Mouse (Mus musculus): ENCODE data around the gene Gm20683. TPM values are rescaled to one million over a fixed set of nuclear protein-coding genes. Genes with fewer than 3 reads are reported as not detected.

Gm20683 gene
- polyA plus RNA-seq, 1 experiment from 2014 or later = 0.95 TPM

- 92% methylated on average over 6 of the region's 6 CpGs for WGBS
- Histone ChIP-seq H3K9me3 (ENCODE audit: control insufficient read depth, low read length) (no peaks in the 10 kb centered on the region), H3K4me3 (ENCODE audit: low read depth, low read length) (no peak overlapping the region), H3K4me2 (ENCODE audit: low read depth, severe bottlenecking) (no peak overlapping the region), H3K36me3 (ENCODE audit: control insufficient read depth, insufficient read depth, low read length) (no peaks in the 10 kb centered on the region; the same call in 1 of the 2 replicates), H3K4me1 (ENCODE audit: control insufficient read depth, insufficient read depth, low read length) (peaks cover 16% of the 10 kb centered on the region), H3K27ac (replicated peaks; ENCODE audit: low read depth, low read length) (no peak overlapping the region), H3K9ac (ENCODE audit: low read length) (no peak overlapping the region), H3K27me3 (ENCODE audit: control insufficient read depth, insufficient read depth, low read length) (no peaks in the 10 kb centered on the region)
- ATAC-seq (ENCODE audit: insufficient number of reproducible peaks, low FRiP score, low TSS enrichment, low read depth) (no peak), DNase-seq (ENCODE audit: low spot score) (no peak)
These were observed 22.1 kb upstream of the Gm20683 start for GRCm38 (mm10) chr17:25863681-25864080.

- DNase-seq (ENCODE audit: low spot score) = no peak
- 18% methylated on average over 6 of the region's 6 CpGs for WGBS
These were observed 20.4 kb upstream of the Gm20683 start for GRCm38 (mm10) chr17:25861704-25862612.

GRCm38 (mm10) chr17:25860832-25861703 is 19.5 kb upstream of the Gm20683 start, which contains the start of gene Wdr90:
Gene Wdr90 (minus strand): TSS chr17:25861501.
- Histone ChIP-seq H3K9me3 (ENCODE audit: control insufficient read depth, low read length) (no peaks in the 10 kb centered on the region), H3K27ac (replicated peaks; ENCODE audit: low read depth, low read length) (peak within 1 kb of the TSS; percentile 75), H3K4me3 (ENCODE audit: low read depth, low read length) (peak within 1 kb of the TSS; percentile 64), H3K9ac (ENCODE audit: low read length) (peak within 1 kb of the TSS; percentile 85), H3K4me2 (ENCODE audit: low read depth, severe bottlenecking) (peak within 1 kb of the TSS; percentile 92), H3K4me1 (ENCODE audit: control insufficient read depth, insufficient read depth, low read length) (peaks cover 10% of the 10 kb centered on the region), H3K27me3 (ENCODE audit: control insufficient read depth, insufficient read depth, low read length) (no peaks in the 10 kb centered on the region), H3K36me3 (ENCODE audit: control insufficient read depth, insufficient read depth, low read length) (no peaks in the 10 kb centered on the region; the same call in 1 of the 2 replicates)
- DNase-seq (ENCODE audit: low spot score) (peak; percentile 90), ATAC-seq (ENCODE audit: insufficient number of reproducible peaks, low FRiP score, low TSS enrichment, low read depth) (peak; percentile 90)
- 4% methylated on average over 61 of the region's 65 CpGs for WGBS

More at GRCm38 (mm10) chr17:25861704-25862612, 20.4 kb upstream of the Gm20683 start:
- Histone ChIP-seq H3K9ac (ENCODE audit: low read length) (peak overlapping the region; percentile 85), H3K27ac (replicated peaks; ENCODE audit: low read depth, low read length) (peak overlapping the region; percentile 75; the same call in 1 of the 2 replicates), H3K4me1 (ENCODE audit: control insufficient read depth, insufficient read depth, low read length) (peaks cover 10% of the 10 kb centered on the region), H3K36me3 (ENCODE audit: control insufficient read depth, insufficient read depth, low read length) (no peaks in the 10 kb centered on the region; the same call in 1 of the 2 replicates), H3K9me3 (ENCODE audit: control insufficient read depth, low read length) (no peaks in the 10 kb centered on the region), H3K27me3 (ENCODE audit: control insufficient read depth, insufficient read depth, low read length) (no peaks in the 10 kb centered on the region), H3K4me3 (ENCODE audit: low read depth, low read length) (peak overlapping the region; percentile 64), H3K4me2 (ENCODE audit: low read depth, severe bottlenecking) (peak overlapping the region; percentile 92)
- ATAC-seq (ENCODE audit: insufficient number of reproducible peaks, low FRiP score, low TSS enrichment, low read depth) = no peak

GRCm38 (mm10) chr17:25860229-25860628 is 18.7 kb upstream of the Gm20683 start:
- no peaks in the 10 kb centered on the region for H3K27me3 ChIP-seq (ENCODE audit: control insufficient read depth, insufficient read depth, low read length)
- peaks cover 2% of the 10 kb centered on the region for H3K36me3 ChIP-seq (ENCODE audit: control insufficient read depth, insufficient read depth, low read length)
- H3K4me1 ChIP-seq (ENCODE audit: control insufficient read depth, insufficient read depth, low read length) = peaks cover 10% of the 10 kb centered on the region
- H3K27ac ChIP-seq (replicated peaks; ENCODE audit: low read depth, low read length) = no peak overlapping the region
- H3K9ac ChIP-seq (ENCODE audit: low read length) = peak overlapping the region; percentile 85
- peak overlapping the region; percentile 92 for H3K4me2 ChIP-seq (ENCODE audit: low read depth, severe bottlenecking)
- H3K4me3 ChIP-seq (ENCODE audit: low read depth, low read length) = 0 out of 2 replicates have a peak overlapping the region, but pooled peaks have one; percentile 64
- no peaks in the 10 kb centered on the region for H3K9me3 ChIP-seq (ENCODE audit: control insufficient read depth, low read length)
- no peak for ATAC-seq (ENCODE audit: insufficient number of reproducible peaks, low FRiP score, low TSS enrichment, low read depth)
- WGBS = 95% methylated on average over 6 of the region's 6 CpGs
- no peak for DNase-seq (ENCODE audit: low spot score)

- Histone ChIP-seq H3K36me3 (ENCODE audit: control insufficient read depth, insufficient read depth, low read length) (peaks cover 21% of the 10 kb centered on the region), H3K4me1 (ENCODE audit: control insufficient read depth, insufficient read depth, low read length) (peaks cover 8% of the 10 kb centered on the region), H3K9ac (ENCODE audit: low read length) (peak within 1 kb of the TSS; percentile 80), H3K4me2 (ENCODE audit: low read depth, severe bottlenecking) (peak within 1 kb of the TSS; percentile 74), H3K4me3 (ENCODE audit: low read depth, low read length) (peak within 1 kb of the TSS; percentile 87), H3K9me3 (ENCODE audit: control insufficient read depth, low read length) (no peaks in the 10 kb centered on the region), H3K27ac (replicated peaks; ENCODE audit: low read depth, low read length) (no peak within 1 kb of the TSS), H3K27me3 (ENCODE audit: control insufficient read depth, insufficient read depth, low read length) (no peaks in the 10 kb centered on the region)
- ATAC-seq (ENCODE audit: insufficient number of reproducible peaks, low FRiP score, low TSS enrichment, low read depth) = peak; percentile 87
- under 1% methylated on average over 18 of the region's 21 CpGs for whole genome bisulfite sequencing
- peak; percentile 97 for DNase-seq (ENCODE audit: low spot score)
These were observed 2.9 kb upstream of the Gm20683 start, which contains the start of gene Rhot2 for GRCm38 (mm10) chr17:25844396-25844901. Gene Rhot2 (minus strand): TSS chr17:25844851.

GRCm38 (mm10) chr17:25843636-25844395 is 2.3 kb upstream of the Gm20683 start:
- Histone ChIP-seq H3K27ac (replicated peaks; ENCODE audit: low read depth, low read length) (no peak overlapping the region), H3K9me3 (ENCODE audit: control insufficient read depth, low read length) (no peaks in the 10 kb centered on the region), H3K4me2 (ENCODE audit: low read depth, severe bottlenecking) (peak overlapping the region; percentile 74), H3K27me3 (ENCODE audit: control insufficient read depth, insufficient read depth, low read length) (no peaks in the 10 kb centered on the region), H3K4me1 (ENCODE audit: control insufficient read depth, insufficient read depth, low read length) (peaks cover 8% of the 10 kb centered on the region), H3K4me3 (ENCODE audit: low read depth, low read length) (peak overlapping the region; percentile 87), H3K9ac (ENCODE audit: low read length) (peak overlapping the region; percentile 80), H3K36me3 (ENCODE audit: control insufficient read depth, insufficient read depth, low read length) (peaks cover 28% of the 10 kb centered on the region)
- WGBS = 4% methylated on average over 38 of the region's 38 CpGs
- ATAC-seq (ENCODE audit: insufficient number of reproducible peaks, low FRiP score, low TSS enrichment, low read depth) (peak; percentile 53), DNase-seq (ENCODE audit: low spot score) (no peak)

GRCm38 (mm10) chr17:25843122-25843521 is 1.6 kb upstream of the Gm20683 start:
- H3K27me3 ChIP-seq (ENCODE audit: control insufficient read depth, insufficient read depth, low read length) = no peaks in the 10 kb centered on the region
- DNase-seq (ENCODE audit: low spot score) (no peak), ATAC-seq (ENCODE audit: insufficient number of reproducible peaks, low FRiP score, low TSS enrichment, low read depth) (no peak)
- H3K4me3 ChIP-seq (ENCODE audit: low read depth, low read length) = peak overlapping the region; percentile 87; the same call in 1 of the 2 replicates
- H3K36me3 ChIP-seq (ENCODE audit: control insufficient read depth, insufficient read depth, low read length) = peaks cover 29% of the 10 kb centered on the region
- no peak overlapping the region for H3K27ac ChIP-seq (replicated peaks; ENCODE audit: low read depth, low read length)
- peak overlapping the region; percentile 74 for H3K4me2 ChIP-seq (ENCODE audit: low read depth, severe bottlenecking)
- H3K4me1 ChIP-seq (ENCODE audit: control insufficient read depth, insufficient read depth, low read length) = peaks cover 8% of the 10 kb centered on the region
- no peak overlapping the region for H3K9ac ChIP-seq (ENCODE audit: low read length)
- 98% methylated on average over 4 of the region's 4 CpGs for WGBS
- no peaks in the 10 kb centered on the region for H3K9me3 ChIP-seq (ENCODE audit: control insufficient read depth, low read length)
